Mouse (Mus musculus) forebrain, embryonic 12.5 days (tissue): ENCODE measurements around the gene Scyl1. TPM values are rescaled to one million over a fixed set of nuclear protein-coding genes. Genes with fewer than 3 reads are reported as not detected.
A peak's percentile ranks its signal among the peaks of the same experiment; 100 is the strongest.

Experiments used
- ATAC-seq: fragments of 200-750 bp; cut with Nextera tagmentation; 2 replicates; pipeline ENCODE4 v1.8.0; 2017; ENCODE audit warnings: moderate TSS enrichment; ENCODE audit not compliant: low FRiP score
- H3K27ac ChIP-seq: fragments of 300-500 bp; sonication (generic); 2 replicates; pipeline ENCODE4 v1.5.1; 2016; ENCODE audit warnings: mild to moderate bottlenecking
- H3K27me3 ChIP-seq: fragments of 300-500 bp; sonication (generic); 2 replicates; pipeline ENCODE4 v1.6.1; 2016; ENCODE audit warnings: mild to moderate bottlenecking
- H3K36me3 ChIP-seq: fragments of 300-500 bp; sonication (generic); replicated peaks from 2 replicates; pipeline ENCODE4 v1.6.1; 2016; ENCODE audit warnings: mild to moderate bottlenecking
- H3K4me1 ChIP-seq: fragments of 300-500 bp; sonication (generic); 2 replicates; pipeline ENCODE4 v1.6.1; 2016
- H3K4me2 ChIP-seq: fragments of 300-500 bp; sonication (generic); 2 replicates; pipeline ENCODE4 v1.6.1; 2016; ENCODE audit warnings: mild to moderate bottlenecking, moderate library complexity
- H3K4me3 ChIP-seq: fragments of 300-500 bp; sonication (generic); replicated peaks from 2 replicates; pipeline ENCODE4 v1.5.1; 2016; ENCODE audit warnings: mild to moderate bottlenecking
- H3K9ac ChIP-seq: fragments of 300-500 bp; sonication (generic); 2 replicates; pipeline ENCODE4 v1.6.1; 2016; ENCODE audit warnings: mild to moderate bottlenecking
- H3K9me3 ChIP-seq: fragments of 300-500 bp; sonication (generic); 2 replicates; pipeline ENCODE4 v1.6.1; 2016
- WGBS: fragments of 180-500 bp; shearing (Covaris S2); methylation state at CpG from one replicate; pipeline ENCODE4 v1.1.7; 2016; 5-methylcytosine and 5-hydroxymethylcytosine counted together
- polyA plus RNA-seq: library from polyadenylated mRNA; unstranded; fragments of >200 nt; fragmentation: Nextera tagmentation; extraction: Ambion mirVana; gene quantifications from 2 replicates; pipeline ENCODE4 v1.2.1, GENCODE M21; 2016

Scyl1 gene
- polyA plus RNA-seq, 1 experiment from 2014 or later: 65.3 TPM

DNA sequence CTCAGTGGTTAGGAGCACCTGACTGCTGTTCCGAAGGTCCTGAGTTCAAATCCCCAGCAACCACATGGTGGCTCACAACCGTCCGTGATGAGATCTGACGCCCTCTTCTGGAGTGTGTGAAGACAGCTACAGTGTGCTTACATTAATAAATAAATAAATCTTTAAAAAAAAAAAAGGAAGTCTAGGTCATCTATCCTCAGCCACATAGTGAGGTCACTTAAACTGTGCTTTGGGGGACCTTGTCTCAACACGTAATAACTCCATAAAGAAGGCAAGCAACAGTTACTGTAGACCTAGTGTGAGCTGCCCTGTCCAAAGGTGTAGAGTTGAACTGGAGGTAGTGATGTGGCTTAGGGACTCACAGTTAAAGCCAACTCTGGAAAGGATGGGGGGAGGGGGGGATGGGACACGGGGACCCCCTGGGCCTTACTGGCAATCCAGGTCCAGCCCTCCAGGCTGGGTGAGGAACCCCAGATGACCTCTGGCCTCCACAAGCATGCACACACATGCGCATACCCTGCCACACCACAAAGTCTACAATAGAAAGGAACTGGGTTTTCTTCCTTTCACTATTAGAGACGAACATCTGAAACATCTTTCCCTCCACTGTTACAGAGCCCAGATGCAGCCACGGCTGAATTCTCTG, 6.3 kb upstream of the Scyl1 start:
- H3K27me3 ChIP-seq: no peaks in the 10 kb centered on the region
- no peak for ATAC-seq
- no peak overlapping the region for H3K4me2 ChIP-seq
- H3K9me3 ChIP-seq: no peaks in the 10 kb centered on the region
- 80% methylated on average over 9 of the region's 9 CpGs for WGBS
- no peaks in the 10 kb centered on the region for H3K4me1 ChIP-seq
- 0 out of 2 replicates have a peak overlapping the region, but pooled peaks have one; percentile 7 for H3K9ac ChIP-seq
- H3K4me3 ChIP-seq: no peak overlapping the region
- no peaks in the 10 kb centered on the region for H3K36me3 ChIP-seq
- no peak overlapping the region for H3K27ac ChIP-seq

DNA sequence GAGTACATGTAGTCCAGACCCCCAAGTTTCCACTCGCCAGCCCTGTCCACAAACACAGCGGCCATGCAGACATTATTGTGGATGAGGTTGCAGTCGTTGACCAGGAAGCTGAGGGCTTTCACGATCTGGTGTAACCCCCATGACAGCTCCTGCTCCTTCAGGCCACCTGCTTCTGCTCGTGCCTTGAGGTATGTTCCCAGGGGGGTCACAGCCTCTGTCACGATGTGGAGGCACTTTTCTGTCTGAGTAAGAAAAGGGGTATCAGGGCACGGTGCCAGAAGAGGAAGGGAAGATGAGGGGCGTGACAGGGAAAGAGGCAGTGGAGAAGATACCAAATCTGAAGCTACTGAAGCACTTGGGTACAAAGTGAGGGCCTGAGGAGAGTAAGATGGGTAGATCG, 908 bp downstream of the Scyl1 start:
- peak overlapping the region; percentile 74; the same call in 1 of the 2 replicates for H3K27ac ChIP-seq
- ATAC-seq: no peak
- WGBS: 56% methylated on average over 9 of the region's 9 CpGs

DNA sequence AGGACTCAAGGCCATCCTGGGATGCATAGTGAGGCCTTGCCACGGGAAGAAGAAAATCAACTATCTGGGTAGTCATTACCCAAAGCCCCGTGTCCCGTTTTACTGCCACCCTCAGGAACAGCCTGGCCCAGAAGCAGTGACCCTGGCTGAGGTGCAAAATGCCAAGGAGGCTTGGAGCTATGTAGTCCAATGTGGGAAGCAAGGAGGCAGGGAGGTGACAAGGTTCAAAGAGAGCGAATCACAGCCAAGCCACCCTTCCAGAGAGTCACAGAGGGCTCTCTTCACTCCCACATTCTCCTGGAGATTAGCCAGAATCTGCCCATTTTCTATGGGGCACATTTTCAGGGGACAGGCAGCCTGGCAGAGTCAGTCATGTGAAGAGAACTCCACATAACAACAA, 3.9 kb downstream of the Scyl1 start:
- Histone ChIP-seq H3K4me3 (no peak overlapping the region), H3K27me3 (no peaks in the 10 kb centered on the region), H3K9ac (no peak overlapping the region), H3K9me3 (no peaks in the 10 kb centered on the region), H3K4me2 (no peak overlapping the region), H3K4me1 (peaks cover 18% of the 10 kb centered on the region), H3K27ac (no peak overlapping the region), H3K36me3 (peaks cover 74% of the 10 kb centered on the region)
- WGBS: 95% methylated on average over 4 of the region's 4 CpGs
- ATAC-seq: no peak

More for the DNA sequence above, 908 bp downstream of the Scyl1 start:
- Histone ChIP-seq H3K36me3 (peaks cover 46% of the 10 kb centered on the region), H3K4me2 (peak overlapping the region; percentile 87), H3K9me3 (no peaks in the 10 kb centered on the region), H3K4me3 (peak overlapping the region; percentile 93), H3K9ac (peak overlapping the region; percentile 94), H3K27me3 (no peaks in the 10 kb centered on the region), H3K4me1 (peaks cover 18% of the 10 kb centered on the region)

DNA sequence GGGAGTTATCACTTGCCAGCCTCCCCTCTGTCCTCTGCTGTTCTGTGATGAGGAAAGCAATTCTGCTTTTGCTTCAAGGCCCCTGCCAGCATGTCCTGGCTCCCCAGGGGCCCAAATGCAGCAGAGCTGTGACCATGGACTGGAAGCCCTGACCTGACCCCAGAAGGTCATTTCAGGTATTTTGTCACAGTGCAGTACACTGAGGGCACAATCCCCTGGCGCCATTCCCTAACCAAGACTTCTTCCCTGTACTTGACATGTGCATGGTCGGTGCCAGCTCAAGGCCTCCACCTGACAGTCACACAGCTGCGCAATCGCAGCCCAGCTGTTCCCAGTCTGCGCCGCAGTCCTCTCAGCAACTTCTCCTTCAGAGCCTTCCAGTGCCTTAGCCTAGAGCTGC, 8.1 kb downstream of the Scyl1 start:
- 96% methylated on average over 6 of the region's 6 CpGs for WGBS
- Histone ChIP-seq H3K27ac (no peak overlapping the region), H3K4me3 (no peak overlapping the region), H3K9me3 (no peaks in the 10 kb centered on the region), H3K27me3 (peaks cover 11% of the 10 kb centered on the region), H3K4me2 (no peak overlapping the region), H3K9ac (no peak overlapping the region), H3K36me3 (peaks cover 98% of the 10 kb centered on the region), H3K4me1 (no peaks in the 10 kb centered on the region)
- no peak for ATAC-seq

DNA sequence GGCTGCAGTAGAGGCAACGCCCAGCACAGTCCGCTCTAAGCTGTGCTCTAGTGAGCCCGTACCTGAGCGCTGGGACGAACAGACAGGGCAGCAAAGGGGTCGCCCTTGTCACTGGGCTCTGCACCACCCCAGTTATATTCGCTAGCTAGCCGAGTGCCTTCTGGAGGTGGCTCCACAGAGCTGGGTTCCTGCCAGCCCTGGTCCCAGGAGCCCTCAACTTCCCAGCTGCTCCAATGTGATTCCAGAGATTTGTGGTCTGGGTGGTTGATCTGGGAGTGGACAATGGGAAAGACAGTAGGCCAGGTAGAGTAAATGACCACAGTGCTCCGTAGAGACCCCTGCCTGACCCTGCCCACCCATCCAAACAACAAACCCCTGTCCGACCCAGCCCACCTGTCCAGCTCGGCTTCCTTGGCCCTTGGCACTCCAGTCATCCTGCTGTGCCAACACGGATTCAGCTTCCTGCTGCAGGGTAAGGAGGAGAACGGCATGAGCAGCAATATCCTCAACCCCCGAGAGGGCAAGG, 12.3 kb downstream of the Scyl1 start:
- no peak overlapping the region for H3K4me2 ChIP-seq
- H3K27ac ChIP-seq: no peak overlapping the region
- 91% methylated on average over 14 of the region's 14 CpGs for WGBS
- peaks cover 13% of the 10 kb centered on the region for H3K4me1 ChIP-seq
- H3K36me3 ChIP-seq: peaks cover 66% of the 10 kb centered on the region
- no peak overlapping the region for H3K9ac ChIP-seq
- H3K27me3 ChIP-seq: peaks cover 51% of the 10 kb centered on the region
- H3K9me3 ChIP-seq: no peaks in the 10 kb centered on the region
- ATAC-seq: no peak
- H3K4me3 ChIP-seq: no peak overlapping the region

DNA sequence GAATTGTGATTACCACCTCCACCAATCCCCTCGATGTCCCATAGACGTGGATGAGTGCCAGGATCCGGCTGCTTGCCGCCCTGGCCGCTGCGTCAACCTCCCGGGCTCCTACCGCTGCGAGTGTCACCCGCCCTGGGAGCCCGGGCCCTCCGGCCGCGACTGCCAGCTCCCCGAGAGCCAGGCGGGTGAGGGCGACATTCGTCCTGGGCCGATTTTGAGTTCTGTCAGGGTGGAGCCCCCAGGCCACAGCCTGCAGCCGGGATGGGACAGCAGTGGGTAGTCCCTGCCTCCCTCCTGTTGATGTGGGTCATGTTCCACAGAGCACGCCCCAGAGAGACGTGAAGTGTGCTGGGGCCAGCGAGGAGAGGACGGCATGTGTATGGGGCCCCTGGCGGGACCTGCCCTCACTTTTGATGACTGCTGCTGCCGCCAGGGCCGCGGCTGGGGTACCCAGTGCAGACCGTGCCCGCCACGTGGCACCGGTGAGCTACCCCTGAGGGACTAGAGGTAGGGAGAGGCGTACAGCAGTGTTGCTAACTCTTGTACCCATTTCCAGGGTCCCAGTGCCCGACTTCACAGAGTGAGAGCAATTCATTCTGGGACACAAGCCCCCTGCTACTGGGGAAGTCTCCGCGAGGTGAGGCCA, 14.1 kb downstream of the Scyl1 start:
- 11% methylated on average over 36 of the region's 36 CpGs for WGBS

DNA sequence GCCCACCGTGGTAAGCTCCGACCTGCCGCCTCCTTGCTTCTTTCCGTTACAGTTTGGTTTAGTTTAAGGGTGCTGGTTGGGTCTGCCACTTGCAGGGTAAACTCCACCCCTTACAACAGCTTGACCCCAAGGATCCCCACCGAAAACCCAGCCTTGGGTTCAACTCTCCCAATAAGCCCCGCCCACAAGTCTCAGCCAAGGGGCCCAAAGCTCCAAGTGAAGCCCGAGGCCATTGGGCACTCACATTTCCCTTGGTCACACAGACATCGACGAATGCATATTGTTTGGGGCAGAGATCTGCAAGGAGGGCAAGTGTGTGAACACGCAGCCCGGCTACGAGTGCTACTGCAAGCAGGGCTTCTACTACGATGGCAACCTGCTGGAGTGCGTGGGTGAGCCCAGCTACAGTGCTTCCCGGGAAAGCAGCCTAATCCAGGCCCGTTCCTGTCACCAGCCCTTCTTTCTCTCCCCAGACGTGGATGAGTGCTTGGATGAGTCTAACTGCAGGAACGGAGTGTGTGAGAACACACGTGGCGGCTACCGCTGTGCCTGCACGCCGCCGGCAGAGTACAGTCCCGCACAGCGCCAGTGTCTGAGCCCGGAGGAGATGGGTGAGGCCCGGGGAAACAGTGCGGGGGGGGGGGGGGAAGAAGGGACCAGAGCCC, 14.8 kb downstream of the Scyl1 start:
- H3K9me3 ChIP-seq: no peaks in the 10 kb centered on the region
- peak overlapping the region; percentile 51 for H3K9ac ChIP-seq
- no peak overlapping the region for H3K27ac ChIP-seq
- peak overlapping the region; percentile 28 for H3K4me3 ChIP-seq
- 0 out of 2 replicates have a peak, but pooled peaks have one; percentile 57 for ATAC-seq
- H3K4me1 ChIP-seq: peaks cover 19% of the 10 kb centered on the region
- peaks cover 43% of the 10 kb centered on the region for H3K36me3 ChIP-seq
- H3K4me2 ChIP-seq: peak overlapping the region; percentile 42
- peaks cover 76% of the 10 kb centered on the region for H3K27me3 ChIP-seq
- WGBS: 6% methylated on average over 29 of the region's 29 CpGs

More for the DNA sequence above, 14.1 kb downstream of the Scyl1 start:
- H3K4me2 ChIP-seq: peak overlapping the region; percentile 42
- peak; percentile 46; the same call in 1 of the 2 replicates for ATAC-seq
- peaks cover 69% of the 10 kb centered on the region for H3K27me3 ChIP-seq
- no peak overlapping the region for H3K27ac ChIP-seq
- peaks cover 50% of the 10 kb centered on the region for H3K36me3 ChIP-seq
- H3K4me3 ChIP-seq: peak overlapping the region; percentile 28
- H3K9ac ChIP-seq: peak overlapping the region; percentile 51
- no peaks in the 10 kb centered on the region for H3K9me3 ChIP-seq
- peaks cover 13% of the 10 kb centered on the region for H3K4me1 ChIP-seq

DNA sequence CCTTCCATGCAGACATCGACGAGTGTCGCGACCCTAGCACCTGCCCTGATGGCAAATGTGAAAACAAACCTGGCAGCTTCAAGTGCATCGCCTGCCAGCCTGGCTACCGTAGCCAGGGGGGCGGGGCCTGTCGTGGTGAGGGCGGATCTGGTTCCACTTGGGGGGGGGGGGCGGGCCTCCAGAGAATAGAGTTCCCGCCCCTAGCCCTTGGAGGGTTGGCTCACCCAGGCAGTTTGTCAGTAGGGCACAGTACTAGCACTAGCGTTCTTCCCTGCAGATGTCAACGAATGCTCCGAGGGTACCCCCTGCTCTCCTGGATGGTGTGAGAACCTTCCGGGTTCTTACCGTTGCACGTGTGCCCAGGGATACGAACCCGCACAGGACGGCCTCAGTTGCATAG, 19.5 kb downstream of the Scyl1 start:
- H3K9ac ChIP-seq: 0 out of 2 replicates have a peak overlapping the region, but pooled peaks have one; percentile 25
- 0 out of 2 replicates have a peak, but pooled peaks have one; percentile 20 for ATAC-seq
- H3K9me3 ChIP-seq: no peaks in the 10 kb centered on the region
- peak overlapping the region; percentile 31; the same call in 1 of the 2 replicates for H3K4me2 ChIP-seq
- peaks cover 24% of the 10 kb centered on the region for H3K4me1 ChIP-seq
- H3K27ac ChIP-seq: no peak overlapping the region
- peak overlapping the region; percentile 2; the same call in 1 of the 2 replicates for H3K4me3 ChIP-seq
- no peaks in the 10 kb centered on the region for H3K36me3 ChIP-seq
- 6% methylated on average over 20 of the region's 20 CpGs for WGBS
- H3K27me3 ChIP-seq: peaks cover 94% of the 10 kb centered on the region

DNA sequence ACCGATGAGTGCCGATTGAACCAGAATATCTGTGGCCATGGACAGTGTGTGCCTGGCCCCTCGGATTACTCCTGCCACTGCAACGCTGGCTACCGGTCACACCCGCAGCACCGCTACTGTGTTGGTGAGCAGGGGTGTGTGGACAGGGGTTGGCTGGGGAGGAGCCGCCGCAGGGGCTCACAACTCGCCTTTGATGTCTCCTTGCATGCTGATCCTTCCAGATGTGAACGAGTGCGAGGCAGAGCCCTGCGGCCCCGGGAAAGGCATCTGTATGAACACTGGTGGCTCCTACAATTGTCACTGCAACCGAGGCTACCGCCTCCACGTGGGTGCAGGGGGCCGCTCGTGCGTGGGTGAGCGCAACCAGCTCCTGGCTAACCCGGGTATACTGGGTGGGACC, 20.3 kb downstream of the Scyl1 start:
- Histone ChIP-seq H3K9ac (no peak overlapping the region), H3K4me1 (peaks cover 26% of the 10 kb centered on the region), H3K4me2 (no peak overlapping the region), H3K27me3 (peaks cover 94% of the 10 kb centered on the region), H3K27ac (no peak overlapping the region), H3K4me3 (0 out of 2 replicates have a peak overlapping the region, but pooled peaks have one; percentile 2), H3K36me3 (no peaks in the 10 kb centered on the region), H3K9me3 (no peaks in the 10 kb centered on the region)
- 9% methylated on average over 22 of the region's 22 CpGs for WGBS
- no peak for ATAC-seq

DNA sequence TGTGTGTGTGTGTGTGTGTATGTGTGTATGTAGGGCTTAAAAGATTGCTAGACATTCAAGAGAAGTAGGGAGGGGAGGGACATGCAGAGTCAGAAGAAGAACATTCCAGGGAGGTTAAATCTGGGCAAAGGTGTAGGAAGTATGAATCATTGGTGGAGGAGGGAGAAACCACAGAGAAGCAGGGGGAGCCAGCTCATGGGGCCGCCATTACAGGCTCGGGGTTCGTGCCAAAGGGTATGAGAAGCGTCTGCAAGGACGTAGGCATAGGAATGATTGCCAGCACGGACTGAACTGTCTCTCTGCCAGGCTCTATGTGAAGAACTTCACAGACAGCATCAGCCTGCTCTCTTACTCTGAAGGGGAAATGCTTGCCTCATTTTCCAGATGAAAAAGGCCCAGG, 21.7 kb downstream of the Scyl1 start:
- H3K4me1 ChIP-seq: peaks cover 34% of the 10 kb centered on the region
- H3K4me2 ChIP-seq: no peak overlapping the region
- no peaks in the 10 kb centered on the region for H3K9me3 ChIP-seq
- H3K27me3 ChIP-seq: peaks cover 94% of the 10 kb centered on the region
- H3K27ac ChIP-seq: no peak overlapping the region
- no peak overlapping the region for H3K9ac ChIP-seq
- 74% methylated on average over 6 of the region's 6 CpGs for WGBS
- no peak for ATAC-seq
- no peaks in the 10 kb centered on the region for H3K36me3 ChIP-seq
- no peak overlapping the region for H3K4me3 ChIP-seq

DNA sequence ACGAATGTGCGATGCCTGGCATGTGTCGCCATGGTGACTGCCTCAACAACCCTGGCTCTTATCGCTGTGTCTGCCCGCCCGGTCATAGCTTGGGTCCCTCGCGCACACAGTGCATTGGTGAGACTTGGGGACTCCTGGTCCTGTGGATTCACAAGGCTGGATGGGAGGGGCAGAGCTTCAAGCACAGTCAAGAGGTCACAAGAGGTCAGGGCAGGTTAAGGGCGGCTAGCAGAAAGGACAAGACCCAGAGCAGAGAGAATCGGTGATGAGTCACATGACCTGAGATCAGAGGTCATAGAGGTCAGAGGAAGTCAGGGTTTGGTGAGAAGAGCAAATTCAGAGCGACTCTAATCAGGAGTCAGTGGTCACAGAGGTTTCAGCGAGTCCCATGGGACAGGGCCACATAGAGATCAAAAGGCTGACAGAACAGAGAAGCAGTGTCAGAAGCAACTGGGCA, 24.3 kb downstream of the Scyl1 start:
- no peak for ATAC-seq
- H3K9ac ChIP-seq: no peak overlapping the region
- no peaks in the 10 kb centered on the region for H3K36me3 ChIP-seq
- no peaks in the 10 kb centered on the region for H3K9me3 ChIP-seq
- no peak overlapping the region for H3K4me2 ChIP-seq
- peaks cover 88% of the 10 kb centered on the region for H3K27me3 ChIP-seq
- peaks cover 46% of the 10 kb centered on the region for H3K4me1 ChIP-seq
- 36% methylated on average over 12 of the region's 12 CpGs for WGBS
- H3K27ac ChIP-seq: no peak overlapping the region
- no peak overlapping the region for H3K4me3 ChIP-seq
